Mouse (Mus musculus) cerebellum, adult (tissue): ENCODE measurements around the gene Nlrc5.
A peak's percentile ranks its signal among the peaks of the same experiment; 100 is the strongest.
"Not testable (repeated sequence)": the region's sequence is repeated elsewhere in the genome, so short reads cannot be mapped to it uniquely, and the experiment has no call there.

Source experiments
- ATAC-seq: cut with Nextera tagmentation; 2 replicates; pipeline ENCODE4 v1.9.2; 2017; ENCODE audit warnings: mild to moderate bottlenecking, moderate library complexity, mixed read lengths; ENCODE audit not compliant: insufficient number of reproducible peaks, low FRiP score, low TSS enrichment

Gene Nlrc5

GRCm38 (mm10) chr8:94433981-94434466, at the start of gene Nlrc5:
Nlrc5 (plus strand) TSS chr8:94434356.
- no peak for ATAC-seq

GRCm38 (mm10) chr8:94385506-94386213, 48.5 kb upstream of the Nlrc5 start:
- peak; percentile 50; the same call in 1 of the 2 replicates for ATAC-seq

- peak; percentile 95 for ATAC-seq
Observed at GRCm38 (mm10) chr8:94386214-94387026, 47.7 kb upstream of the Nlrc5 start, which contains the start of gene Herpud1. Herpud1 (plus strand) TSS chr8:94386438.

GRCm38 (mm10) chr8:94387027-94387684, 47.0 kb upstream of the Nlrc5 start:
- ATAC-seq: peak; percentile 24; the same call in 1 of the 2 replicates

GRCm38 (mm10) chr8:94387785-94388184, 46.4 kb upstream of the Nlrc5 start:
- ATAC-seq: no peak

GRCm38 (mm10) chr8:94389531-94389930, 44.6 kb upstream of the Nlrc5 start:
- ATAC-seq: no peak

- ATAC-seq: no peak
Observed at GRCm38 (mm10) chr8:94390429-94390828, 43.7 kb upstream of the Nlrc5 start.

GRCm38 (mm10) chr8:94390910-94391309, 43.2 kb upstream of the Nlrc5 start:
- no peak for ATAC-seq

- no peak for ATAC-seq
Observed at GRCm38 (mm10) chr8:94392147-94392546, 42.0 kb upstream of the Nlrc5 start.

GRCm38 (mm10) chr8:94392648-94393047, 41.5 kb upstream of the Nlrc5 start:
- no peak for ATAC-seq

- no peak for ATAC-seq
Observed at GRCm38 (mm10) chr8:94395851-94396540, 38.2 kb upstream of the Nlrc5 start.

GRCm38 (mm10) chr8:94396964-94397657, 37.0 kb upstream of the Nlrc5 start:
- peak; percentile 71 for ATAC-seq

- ATAC-seq: no peak
Observed at GRCm38 (mm10) chr8:94398587-94398986, 35.6 kb upstream of the Nlrc5 start.

GRCm38 (mm10) chr8:94399361-94399953, 34.7 kb upstream of the Nlrc5 start:
- ATAC-seq: no peak

- not testable (repeated sequence) for ATAC-seq
Observed at GRCm38 (mm10) chr8:94399957-94400356, 34.2 kb upstream of the Nlrc5 start.

GRCm38 (mm10) chr8:94408443-94409080, 25.6 kb upstream of the Nlrc5 start:
- ATAC-seq: no peak

- ATAC-seq: no peak
Observed at GRCm38 (mm10) chr8:94409523-94409922, 24.6 kb upstream of the Nlrc5 start.

- ATAC-seq: no peak
Observed at GRCm38 (mm10) chr8:94412518-94412917, 21.6 kb upstream of the Nlrc5 start.

GRCm38 (mm10) chr8:94413509-94413908, 20.6 kb upstream of the Nlrc5 start:
- no peak for ATAC-seq
